ENCODE assay signal across 27 mouse cellular contexts in genomic region chr8:94109396-94109795, GRCm38 (mm10). TPM values are rescaled to one million over a fixed set of nuclear protein-coding genes. Genes with fewer than 3 reads are reported as not detected.
A peak's percentile ranks its signal among the peaks of the same experiment; 100 is the strongest.
DNase-seq lines count a peak whose midpoint lies in the region; ATAC-seq lines count a peak whose summit lies in the region.
"Had no signal": no experiment of that assay in that cellular context is flagged by ENCODE, and none has a peak within 500 bp of the region (broad histone marks: within the 10 kb centered on the region; RNA-seq: fewer than 3 reads in every experiment).

No protein-coding gene starts in this region.

- peak overlapping the region; percentile 36 for H3K4me2 ChIP-seq in liver, embryonic 12.5 days
- H3K4me2 ChIP-seq: forebrain, embryonic 12.5 days; neural tube, embryonic 15.5 days had no signal

- intact Hi-C loops in left cerebral cortex, postnatal 36 days (cut with DNase I): no loop called here

- H3K9ac ChIP-seq in liver, embryonic 12.5 days: peak overlapping the region; percentile 29; the same call in 1 of the 2 replicates
- H3K9ac ChIP-seq: forebrain, embryonic 12.5 days; neural tube, embryonic 15.5 days had no signal

- WGBS in liver, embryonic 12.5 days (ENCODE audit: insufficient replicate concordance): 25% methylated on average over 6 of the region's 6 CpGs

- no peaks in the 10 kb centered on the region; the same call in 1 of the 2 replicates for H3K27me3 ChIP-seq in liver, embryonic 12.5 days (replicated peaks)
- H3K27me3 ChIP-seq: forebrain, embryonic 12.5 days; neural tube, embryonic 15.5 days had no signal

- peak; percentile 85 for ATAC-seq in erythroblast, adult 5-6 weeks (replicated peaks; ENCODE audit: low FRiP score, poor library complexity, severe bottlenecking)
- peak; percentile 97 for ATAC-seq in liver, embryonic 12.5 days
- ATAC-seq in megakaryocyte-erythroid progenitor cell, adult 5-6 weeks (replicated peaks; ENCODE audit: low FRiP score, low TSS enrichment, poor library complexity, severe bottlenecking): peak; percentile 86
- ATAC-seq: inflammation-experienced regulatory T-cells, adult 6 months; midbrain, embryonic 16.5 days had no signal

- peak overlapping the region; percentile 91 for H3K27ac ChIP-seq in liver, embryonic 12.5 days
- H3K27ac ChIP-seq: forebrain, embryonic 12.5 days; limb, embryonic 10.5 days; neural tube, embryonic 15.5 days had no signal

- DNase-seq in spleen, adult 12 weeks (ENCODE audit: low spot score): peak; percentile 14
- DNase-seq in spleen, adult 18-20 months: no peak
- no peak for DNase-seq in gastrocnemius, adult 18-20 months (ENCODE audit: low spot score)
- no peak for DNase-seq in left cerebral cortex, adult 9 months (ENCODE audit: low spot score in 2 of 2)
- DNase-seq in left cerebral cortex, postnatal 36 days (ENCODE audit: low spot score in 2 of 2): no peak
- DNase-seq: cerebellum, postnatal 10 days; gastrocnemius, postnatal 10 days; heart, adult 11 months; lung, adult 18-20 months; lung, postnatal 14 days; right cerebral cortex, postnatal 14 days; thymus, postnatal 4 days had no signal

- no peaks in the 10 kb centered on the region for H3K36me3 ChIP-seq in liver, embryonic 12.5 days
- H3K36me3 ChIP-seq: forebrain, embryonic 12.5 days; limb, embryonic 10.5 days; neural tube, embryonic 15.5 days had no signal

- H3K9me3 ChIP-seq in liver, embryonic 12.5 days (replicated peaks): no peaks in the 10 kb centered on the region
- H3K9me3 ChIP-seq: forebrain, embryonic 12.5 days; limb, embryonic 10.5 days; neural tube, embryonic 15.5 days had no signal

- no peak overlapping the region for H3K4me3 ChIP-seq in liver, embryonic 12.5 days
- H3K4me3 ChIP-seq: forebrain, embryonic 12.5 days; limb, embryonic 10.5 days; neural tube, embryonic 15.5 days had no signal

- H3K4me1 ChIP-seq in liver, embryonic 12.5 days: peaks cover 72% of the 10 kb centered on the region
- H3K4me1 ChIP-seq: forebrain, embryonic 12.5 days; limb, embryonic 10.5 days; neural tube, embryonic 15.5 days had no signal

RNA-seq across cellular contexts. Expression of gene Bbs2, which starts 10.7 kb away (rescaled TPM):
- total RNA-seq in erythroblast, adult 5-6 weeks (2015; ENCODE audit: low replicate concordance): 0.58 and 4.4 TPM in 2 replicates
- total RNA-seq in erythroblast, adult 5-6 weeks (2017; ENCODE audit: low replicate concordance): 2.2 and 9.0 TPM in 2 replicates
- 5.5 and 6.3 TPM in 2 replicates for polyA plus RNA-seq in liver, embryonic 12.5 days (2016; fragmentation: Nextera tagmentation; extraction: Ambion mirVana)
- 5.3 and 11.9 TPM in 2 replicates for total RNA-seq in megakaryocyte-erythroid progenitor cell, adult 5-6 weeks (2014; fragmentation: Nextera tagmentation)
- total RNA-seq in megakaryocyte-erythroid progenitor cell, adult 5-6 weeks (2017): 2.0 and 15.9 TPM in 2 replicates
- 1 to 10 TPM; 2.2 to 2.5 TPM for total RNA-seq in gastrocnemius, adult 18-20 months (2021)
- 10 to 100 TPM; 25.4 to 35.3 TPM for total RNA-seq in left cerebral cortex, postnatal 36 days (2021)

RNA-seq across cellular contexts. Expression of gene Mt4, which starts 27.6 kb away (rescaled TPM):
- total RNA-seq in erythroblast, adult 5-6 weeks (2015; ENCODE audit: low replicate concordance): not detected in 2 replicates
- not detected in 2 replicates for total RNA-seq in erythroblast, adult 5-6 weeks (2017; ENCODE audit: low replicate concordance)
- not detected in 2 replicates for polyA plus RNA-seq in liver, embryonic 12.5 days (2016; fragmentation: Nextera tagmentation; extraction: Ambion mirVana)
- not detected in 2 replicates for total RNA-seq in megakaryocyte-erythroid progenitor cell, adult 5-6 weeks (2014; fragmentation: Nextera tagmentation)
- total RNA-seq in megakaryocyte-erythroid progenitor cell, adult 5-6 weeks (2017): not detected in 2 replicates
- not detected for total RNA-seq in gastrocnemius, adult 18-20 months (2021)
- total RNA-seq in left cerebral cortex, postnatal 36 days (2021): not detected
- total RNA-seq: adrenal gland, adult 18-20 months; gastrocnemius, postnatal 10 days; hematopoietic stem cell, adult 5-6 weeks; layer of hippocampus, postnatal 25 days had no signal
- polyA plus RNA-seq: forebrain, embryonic 12.5 days; frontal cortex, adult 2 months; heart, embryonic 14.5 days; inflammation-experienced regulatory T-cells, adult 6 months; kidney, embryonic 14.5 days; limb, embryonic 10.5 days; midbrain, embryonic 16.5 days; neural tube, embryonic 15.5 days had no signal

RNA-seq across cellular contexts. Expression of gene Mt3, which starts 43.0 kb away (rescaled TPM):
- total RNA-seq in erythroblast, adult 5-6 weeks (2015; ENCODE audit: low replicate concordance): not detected in 2 replicates
- not detected in 2 replicates for total RNA-seq in erythroblast, adult 5-6 weeks (2017; ENCODE audit: low replicate concordance)
- polyA plus RNA-seq in liver, embryonic 12.5 days (2016; fragmentation: Nextera tagmentation; extraction: Ambion mirVana): 0.42 and 0.45 TPM in 2 replicates
- not detected in 2 replicates for total RNA-seq in megakaryocyte-erythroid progenitor cell, adult 5-6 weeks (2014; fragmentation: Nextera tagmentation)
- not detected in 2 replicates for total RNA-seq in megakaryocyte-erythroid progenitor cell, adult 5-6 weeks (2017)
- 1 to 10 TPM in 1 of 2 experiments, under 1 TPM in 1; 0.78 to 1.8 TPM for total RNA-seq in gastrocnemius, adult 18-20 months (2021)
- total RNA-seq in left cerebral cortex, postnatal 36 days (2021): 100 to 1,000 TPM; 854 to 931 TPM
- total RNA-seq: hematopoietic stem cell, adult 5-6 weeks had no signal
- polyA plus RNA-seq: C2C12 had no signal

Comparison
In these comparisons a context has a peak if more than half of its experiments do, and no peak if none do; other contexts are left out.
1. RNA of gene Mt3, which starts 43.0 kb away (total RNA-seq): 854 to 931 TPM in left cerebral cortex, postnatal 36 days; 0.78 to 1.8 TPM in gastrocnemius, adult 18-20 months, not detected in erythroblast, adult 5-6 weeks and not detected in megakaryocyte-erythroid progenitor cell, adult 5-6 weeks; every median in the first group is over 100 times any median in the second.
2. Peak in every context shown above with its lines, with median percentiles within 50 percentile points of each other: ATAC-seq.